Mouse (Mus musculus) midbrain, embryonic 13.5 days (tissue): Measurements from ENCODE around the gene Sdk1. TPM values are rescaled to one million over a fixed set of nuclear protein-coding genes. Genes with fewer than 3 reads are reported as not detected.

ENCODE experiments used
- ATAC-seq: fragments of 200-750 bp; cut with Nextera tagmentation; 2 replicates; pipeline ENCODE4 v1.8.0; 2017; ENCODE audit warnings: mild to moderate bottlenecking, moderate TSS enrichment, moderate library complexity
- H3K27ac ChIP-seq: fragments of 300-500 bp; sonication (generic); 2 replicates; pipeline ENCODE4 v1.5.1; 2015; ENCODE audit warnings: inconsistent platforms, mild to moderate bottlenecking, moderate library complexity
- H3K27me3 ChIP-seq: fragments of 300-500 bp; sonication (generic); 2 replicates; pipeline ENCODE4 v1.6.1; 2015; ENCODE audit warnings: mild to moderate bottlenecking, inconsistent platforms
- H3K36me3 ChIP-seq: fragments of 300-500 bp; sonication (generic); 2 replicates; pipeline ENCODE4 v1.6.1; 2015; ENCODE audit warnings: mild to moderate bottlenecking, inconsistent platforms
- H3K4me1 ChIP-seq: fragments of 300-500 bp; sonication (generic); replicated peaks from 2 replicates; pipeline ENCODE4 v1.6.1; 2015; ENCODE audit warnings: inconsistent platforms
- H3K4me2 ChIP-seq: fragments of 300-500 bp; sonication (generic); replicated peaks from 2 replicates; pipeline ENCODE4 v1.6.1; 2015; ENCODE audit warnings: moderate library complexity, mild to moderate bottlenecking, inconsistent platforms
- H3K4me3 ChIP-seq: fragments of 300-500 bp; sonication (generic); replicated peaks from 2 replicates; pipeline ENCODE4 v1.5.1; 2015; ENCODE audit warnings: mild to moderate bottlenecking, inconsistent platforms
- H3K9ac ChIP-seq: fragments of 300-500 bp; sonication (generic); replicated peaks from 2 replicates; pipeline ENCODE4 v1.6.1; 2015; ENCODE audit warnings: mild to moderate bottlenecking, inconsistent platforms
- H3K9me3 ChIP-seq: fragments of 300-500 bp; sonication (generic); 2 replicates; pipeline ENCODE4 v1.6.1; 2016; ENCODE audit warnings: mild to moderate bottlenecking, inconsistent platforms
- WGBS: fragments of 180-500 bp; shearing (Covaris S2); methylation state at CpG from one replicate; pipeline ENCODE4 v1.1.7; 2015; 5-methylcytosine and 5-hydroxymethylcytosine counted together
- polyA plus RNA-seq: library from polyadenylated mRNA; unstranded; fragments of >200 nt; fragmentation: Nextera tagmentation; extraction: Ambion mirVana; gene quantifications from 2 replicates; pipeline ENCODE4 v1.2.1, GENCODE M21; 2015

Sdk1 gene
- polyA plus RNA-seq, 1 experiment from 2014 or later: 2.0 TPM

- Histone ChIP-seq H3K9me3 (no peaks in the 10 kb centered on the region), H3K4me1 (no peaks in the 10 kb centered on the region), H3K27me3 (no peaks in the 10 kb centered on the region), H3K27ac (no peak overlapping the region), H3K4me3 (no peak overlapping the region), H3K4me2 (no peak overlapping the region), H3K36me3 (no peaks in the 10 kb centered on the region), H3K9ac (no peak overlapping the region)
- 77% methylated on average over 16 of the region's 16 CpGs for WGBS
- no peak for ATAC-seq
These were observed 583.6 kb downstream of the Sdk1 start for GRCm38 (mm10) chr5:141824739-141825379.

DNA sequence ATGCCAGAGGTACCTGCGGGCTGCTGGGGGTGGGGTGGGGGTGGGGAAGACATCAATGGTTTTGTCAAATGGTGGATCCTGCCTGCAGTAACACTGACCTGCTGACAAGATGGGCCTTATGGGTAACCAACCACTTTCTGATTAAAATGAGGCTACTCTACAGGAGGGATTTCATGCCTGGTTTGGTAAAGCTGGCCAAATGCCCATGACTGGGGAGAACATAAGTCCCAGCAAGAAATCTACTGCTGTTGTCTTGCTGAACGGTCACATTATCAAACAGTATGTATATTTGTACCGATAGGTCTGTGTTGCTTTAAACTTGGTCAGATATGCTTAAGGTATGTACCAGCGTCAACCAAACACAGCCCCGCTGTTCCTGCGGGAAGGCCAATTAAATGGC is 594.3 kb downstream of the Sdk1 start:
- H3K9me3 ChIP-seq: no peaks in the 10 kb centered on the region
- no peak overlapping the region for H3K4me2 ChIP-seq
- no peaks in the 10 kb centered on the region for H3K36me3 ChIP-seq
- no peak overlapping the region for H3K9ac ChIP-seq
- no peak for ATAC-seq
- 40% methylated on average over 6 of the region's 6 CpGs for WGBS
- no peaks in the 10 kb centered on the region; the same call in 1 of the 2 replicates for H3K27me3 ChIP-seq
- H3K4me1 ChIP-seq: peaks cover 23% of the 10 kb centered on the region
- no peak overlapping the region for H3K27ac ChIP-seq
- H3K4me3 ChIP-seq: no peak overlapping the region

GRCm38 (mm10) chr5:141836892-141837455 is 595.7 kb downstream of the Sdk1 start:
- H3K9ac ChIP-seq: no peak overlapping the region
- no peaks in the 10 kb centered on the region; the same call in 1 of the 2 replicates for H3K27me3 ChIP-seq
- H3K27ac ChIP-seq: no peak overlapping the region
- ATAC-seq: no peak
- no peak overlapping the region for H3K4me3 ChIP-seq
- H3K36me3 ChIP-seq: no peaks in the 10 kb centered on the region
- peaks cover 23% of the 10 kb centered on the region for H3K4me1 ChIP-seq
- 35% methylated on average over 8 of the region's 8 CpGs for WGBS
- no peak overlapping the region for H3K4me2 ChIP-seq
- H3K9me3 ChIP-seq: no peaks in the 10 kb centered on the region

GRCm38 (mm10) chr5:141844701-141845100 is 603.4 kb downstream of the Sdk1 start:
- Histone ChIP-seq H3K9me3 (no peaks in the 10 kb centered on the region), H3K4me1 (peaks cover 4% of the 10 kb centered on the region; the same call in 1 of the 2 replicates), H3K27ac (no peak overlapping the region), H3K36me3 (no peaks in the 10 kb centered on the region), H3K27me3 (no peaks in the 10 kb centered on the region), H3K4me2 (no peak overlapping the region), H3K9ac (no peak overlapping the region), H3K4me3 (no peak overlapping the region)
- 82% methylated on average over 4 of the region's 4 CpGs for WGBS
- no peak for ATAC-seq

DNA sequence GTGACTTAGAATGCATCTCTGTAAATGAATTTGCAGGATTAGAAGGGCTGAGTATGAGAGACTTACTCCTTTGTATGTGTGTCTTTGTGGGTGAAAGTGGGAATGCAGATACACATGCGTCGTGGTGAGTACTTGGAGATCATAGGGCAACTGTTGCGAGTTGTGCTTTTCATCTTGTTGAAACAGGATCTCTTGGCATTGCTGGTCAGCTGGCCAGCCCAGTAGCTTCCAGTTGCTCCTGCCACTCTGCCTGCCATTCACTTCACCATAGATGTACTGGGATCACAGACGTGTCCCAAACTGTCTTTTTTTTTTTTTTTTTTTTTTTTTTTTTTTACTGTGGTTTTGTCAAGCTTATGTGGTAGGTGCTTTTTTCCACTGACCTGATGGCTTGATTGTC is 606.4 kb downstream of the Sdk1 start:
- Histone ChIP-seq H3K27ac (no peak overlapping the region), H3K4me2 (no peak overlapping the region), H3K9me3 (no peaks in the 10 kb centered on the region; the same call in 1 of the 2 replicates), H3K4me3 (no peak overlapping the region), H3K27me3 (no peaks in the 10 kb centered on the region), H3K4me1 (peaks cover 12% of the 10 kb centered on the region), H3K9ac (no peak overlapping the region), H3K36me3 (no peaks in the 10 kb centered on the region)
- whole genome bisulfite sequencing: 91% methylated on average over 4 of the region's 4 CpGs
- ATAC-seq: no peak

GRCm38 (mm10) chr5:141852175-141852574 is 610.9 kb downstream of the Sdk1 start:
- H3K27ac ChIP-seq: no peak overlapping the region
- H3K4me2 ChIP-seq: no peak overlapping the region
- WGBS: 48% methylated on average over 8 of the region's 8 CpGs
- H3K27me3 ChIP-seq: no peaks in the 10 kb centered on the region
- no peak for ATAC-seq
- H3K9me3 ChIP-seq: no peaks in the 10 kb centered on the region; the same call in 1 of the 2 replicates
- H3K36me3 ChIP-seq: no peaks in the 10 kb centered on the region
- no peak overlapping the region for H3K4me3 ChIP-seq
- peaks cover 16% of the 10 kb centered on the region for H3K4me1 ChIP-seq
- H3K9ac ChIP-seq: no peak overlapping the region

DNA sequence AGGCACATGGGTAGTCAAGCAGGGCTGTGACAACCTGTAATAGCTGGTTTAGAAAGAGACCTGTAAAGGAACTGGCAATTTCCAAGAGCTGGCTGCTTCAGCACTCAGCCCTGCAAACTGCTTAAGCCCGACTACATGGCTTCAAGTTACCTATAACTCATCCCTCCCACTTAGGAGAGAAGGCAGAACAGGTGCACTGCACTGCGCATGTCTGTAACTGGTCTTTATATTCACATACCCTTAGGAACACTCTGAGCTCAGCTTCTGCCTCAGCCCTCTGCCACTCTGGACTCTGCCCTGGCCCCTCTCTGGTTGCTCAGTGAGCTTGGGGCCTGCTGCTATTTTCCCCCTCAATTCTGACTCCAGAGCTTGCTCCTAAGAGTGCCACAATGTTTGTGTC is 615.2 kb downstream of the Sdk1 start:
- H3K36me3 ChIP-seq: no peaks in the 10 kb centered on the region
- no peaks in the 10 kb centered on the region for H3K27me3 ChIP-seq
- H3K9ac ChIP-seq: no peak overlapping the region
- ATAC-seq: no peak
- no peak overlapping the region for H3K27ac ChIP-seq
- no peaks in the 10 kb centered on the region for H3K9me3 ChIP-seq
- whole genome bisulfite sequencing: 88% methylated on average over 2 of the region's 2 CpGs
- no peak overlapping the region for H3K4me2 ChIP-seq
- no peak overlapping the region for H3K4me3 ChIP-seq
- H3K4me1 ChIP-seq: peaks cover 27% of the 10 kb centered on the region

DNA sequence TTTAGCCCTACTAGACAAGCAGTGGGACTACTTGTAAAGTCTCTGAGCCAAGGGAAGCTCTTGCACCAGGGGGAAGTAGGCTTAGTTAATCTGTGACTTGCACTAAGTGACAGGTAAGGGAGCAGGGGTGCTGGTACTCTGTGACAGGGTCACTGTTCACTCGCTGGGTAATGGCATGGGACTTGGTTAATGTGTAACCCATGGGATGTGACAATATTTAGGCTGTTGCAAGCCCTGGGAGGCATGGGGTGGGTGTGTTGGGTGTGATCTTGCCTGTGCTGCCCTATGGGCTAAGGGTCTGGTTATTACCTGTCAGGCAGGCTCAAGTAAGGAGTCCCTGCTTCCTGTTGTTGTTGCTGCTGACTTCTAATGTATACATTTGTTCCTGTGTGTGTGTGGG is 616.5 kb downstream of the Sdk1 start:
- Histone ChIP-seq H3K9ac (no peak overlapping the region), H3K4me1 (peaks cover 18% of the 10 kb centered on the region), H3K36me3 (no peaks in the 10 kb centered on the region), H3K4me3 (no peak overlapping the region), H3K27ac (peak overlapping the region; percentile 45), H3K4me2 (no peak overlapping the region), H3K27me3 (no peaks in the 10 kb centered on the region), H3K9me3 (no peaks in the 10 kb centered on the region)
- no peak for ATAC-seq
- 94% methylated on average over 1 of the region's 1 CpGs for WGBS

DNA sequence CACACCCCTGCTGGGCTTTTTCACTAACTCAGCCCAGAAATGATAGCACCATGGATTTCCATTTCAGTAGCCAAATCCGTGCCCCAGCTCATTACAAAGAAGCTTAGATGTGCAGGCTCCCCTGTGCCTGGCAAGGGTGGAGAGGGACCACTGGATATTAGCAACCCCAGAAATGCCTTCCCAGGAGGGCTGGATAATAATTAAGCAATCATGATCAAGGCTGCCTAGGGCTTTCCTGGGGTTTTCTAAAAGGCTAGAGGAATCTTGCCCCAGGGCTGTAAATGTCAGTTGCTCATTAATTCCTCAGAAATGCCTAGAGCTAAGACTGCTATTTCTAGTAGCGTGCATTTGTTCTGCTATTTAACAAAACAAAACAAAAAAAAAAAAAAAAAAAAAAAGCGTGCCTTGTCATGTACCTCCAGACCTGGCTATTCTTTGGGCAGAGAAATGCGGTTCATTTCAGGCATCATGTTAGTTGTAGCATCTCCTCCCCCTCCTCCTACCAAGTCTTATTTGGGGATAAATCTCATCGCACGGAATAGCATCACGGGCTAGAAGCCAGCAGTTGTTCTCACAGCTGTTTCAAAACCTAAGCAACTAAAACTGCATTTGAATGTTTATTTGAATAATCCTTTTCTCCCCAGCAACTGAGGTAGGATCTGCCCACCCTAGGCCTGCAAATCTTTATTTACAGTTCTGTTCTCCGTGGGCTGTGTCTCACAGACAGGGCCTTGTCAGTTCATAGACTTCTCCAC is 617.3 kb downstream of the Sdk1 start:
- no peaks in the 10 kb centered on the region for H3K36me3 ChIP-seq
- no peaks in the 10 kb centered on the region for H3K9me3 ChIP-seq
- H3K27ac ChIP-seq: peak overlapping the region; percentile 45
- H3K9ac ChIP-seq: no peak overlapping the region
- H3K4me3 ChIP-seq: no peak overlapping the region
- no peak overlapping the region for H3K4me2 ChIP-seq
- peak; percentile 77 for ATAC-seq
- H3K27me3 ChIP-seq: no peaks in the 10 kb centered on the region
- 20% methylated on average over 8 of the region's 8 CpGs for WGBS
- peaks cover 17% of the 10 kb centered on the region for H3K4me1 ChIP-seq

DNA sequence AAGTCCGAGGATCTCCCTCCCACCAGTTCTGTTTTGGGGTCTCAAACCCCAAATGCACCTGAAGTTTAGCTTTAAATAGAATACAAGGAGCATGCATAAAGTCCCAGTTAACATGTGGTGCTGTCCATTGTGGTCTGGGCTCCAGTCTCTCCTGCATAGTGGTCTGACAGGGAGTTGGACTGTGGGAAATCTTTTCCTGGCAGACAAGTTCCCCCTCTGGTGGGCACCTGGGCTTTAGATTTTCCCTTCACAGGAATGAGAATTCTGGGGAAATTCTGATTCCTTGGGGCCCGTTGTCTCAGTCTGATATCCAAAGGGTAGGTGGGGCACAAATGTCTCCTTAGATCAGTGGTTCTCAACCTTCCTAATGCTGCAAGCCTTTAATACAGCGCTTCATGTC is 624.8 kb downstream of the Sdk1 start:
- Histone ChIP-seq H3K4me3 (no peak overlapping the region), H3K27me3 (peaks cover 9% of the 10 kb centered on the region; the same call in 1 of the 2 replicates), H3K36me3 (no peaks in the 10 kb centered on the region), H3K4me1 (no peaks in the 10 kb centered on the region), H3K9ac (no peak overlapping the region), H3K4me2 (no peak overlapping the region), H3K9me3 (no peaks in the 10 kb centered on the region), H3K27ac (no peak overlapping the region)
- WGBS: 90% methylated on average over 3 of the region's 3 CpGs
- no peak for ATAC-seq

DNA sequence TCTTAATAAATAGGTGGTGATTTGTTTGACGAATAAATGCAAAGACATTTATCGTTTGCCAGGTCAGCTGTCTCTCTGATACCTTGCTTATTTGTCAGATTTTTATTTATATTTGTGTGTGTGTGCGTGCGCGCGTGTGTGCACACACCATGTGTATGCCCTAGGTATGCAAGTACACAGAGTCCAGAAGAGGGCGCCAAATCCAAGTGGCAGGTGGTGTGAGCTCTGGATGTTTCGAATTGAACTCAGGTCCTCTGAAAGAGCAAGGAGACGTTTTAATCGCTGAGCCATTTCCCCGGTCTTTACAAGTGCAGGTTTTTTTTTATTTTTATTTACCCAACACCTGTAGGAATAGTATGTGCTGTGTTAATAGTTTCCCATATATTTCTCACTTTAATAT is 632.5 kb downstream of the Sdk1 start:
- 96% methylated on average over 11 of the region's 11 CpGs for WGBS
- Histone ChIP-seq H3K27ac (no peak overlapping the region), H3K4me1 (no peaks in the 10 kb centered on the region), H3K9ac (no peak overlapping the region), H3K4me3 (no peak overlapping the region), H3K27me3 (no peaks in the 10 kb centered on the region), H3K9me3 (no peaks in the 10 kb centered on the region), H3K36me3 (no peaks in the 10 kb centered on the region), H3K4me2 (no peak overlapping the region)
- ATAC-seq: no peak

DNA sequence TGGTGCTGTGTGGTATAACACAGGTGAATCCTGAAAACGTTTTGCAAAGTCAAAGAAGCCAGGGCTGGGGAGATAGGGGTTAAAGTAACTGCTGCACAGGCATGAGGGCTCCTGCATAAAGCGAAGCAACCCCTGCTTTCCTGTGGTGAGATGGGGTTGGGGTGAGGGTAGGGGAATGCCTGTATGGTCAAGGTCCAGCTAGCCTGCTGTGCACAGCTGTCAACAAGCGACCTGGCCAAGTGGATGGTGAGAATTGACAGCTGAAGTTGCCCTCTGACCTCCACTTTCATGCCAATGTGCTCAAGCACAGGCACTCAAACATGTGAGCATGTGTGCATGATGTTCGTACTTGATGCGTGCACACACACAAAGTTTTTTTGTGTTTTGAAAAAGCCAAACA is 639.4 kb downstream of the Sdk1 start:
- Histone ChIP-seq H3K27ac (no peak overlapping the region), H3K4me1 (peaks cover 9% of the 10 kb centered on the region), H3K4me2 (no peak overlapping the region), H3K27me3 (no peaks in the 10 kb centered on the region), H3K9ac (no peak overlapping the region), H3K36me3 (no peaks in the 10 kb centered on the region), H3K4me3 (no peak overlapping the region), H3K9me3 (no peaks in the 10 kb centered on the region)
- ATAC-seq: no peak
- 63% methylated on average over 5 of the region's 5 CpGs for WGBS
